Mouse (Mus musculus) ES-Bruce4 (cell line): Measurements from ENCODE around the gene Plvap. TPM values are rescaled to one million over a fixed set of nuclear protein-coding genes. Genes with fewer than 3 reads are reported as not detected.

ENCODE experiments used
- H3K27ac ChIP-seq: 2 replicates; pipeline ENCODE4 v1.5.1; 2012; ENCODE audit warnings: low read length, inconsistent platforms; ENCODE audit not compliant: insufficient read depth
- H3K27me3 ChIP-seq: 2 replicates; pipeline ENCODE4 v1.6.1; 2012; ENCODE audit warnings: mild to moderate bottlenecking, low read length, inconsistent platforms; ENCODE audit not compliant: control insufficient read depth, poor library complexity, insufficient read depth, severe bottlenecking
- H3K36me3 ChIP-seq: 2 replicates; pipeline ENCODE4 v1.6.1; 2012; ENCODE audit warnings: inconsistent platforms, mild to moderate bottlenecking, low read length, moderate library complexity; ENCODE audit not compliant: control insufficient read depth, poor library complexity, insufficient read depth, severe bottlenecking
- H3K4me1 ChIP-seq: one replicate; pipeline ENCODE4 v1.8.1; 2011; ENCODE audit warnings: low read length; ENCODE audit not compliant: control insufficient read depth, insufficient read depth
- H3K4me3 ChIP-seq: 2 replicates; pipeline ENCODE4 v1.5.1; 2011; ENCODE audit warnings: low read depth, mild to moderate bottlenecking, low read length
- H3K9ac ChIP-seq: 2 replicates; pipeline ENCODE4 v1.6.1; 2012; ENCODE audit warnings: low read depth, mild to moderate bottlenecking, inconsistent platforms; ENCODE audit not compliant: poor library complexity, severe bottlenecking
- H3K9me3 ChIP-seq: replicated peaks from 2 replicates; pipeline ENCODE4 v1.6.1; 2012; ENCODE audit warnings: mild to moderate bottlenecking, low read length, inconsistent platforms; ENCODE audit not compliant: control insufficient read depth, poor library complexity, insufficient read depth, severe bottlenecking
- CTCF ChIP-seq: IDR thresholded peaks from one replicate; pipeline ENCODE4 v1.8.1; 2011; ENCODE audit warnings: low read depth, low read length
- EP300 ChIP-seq: IDR thresholded peaks from 2 replicates; pipeline ENCODE4 v1.6.1; 2011; ENCODE audit warnings: low read depth, low read length; ENCODE audit not compliant: insufficient read depth
- POLR2A ChIP-seq: IDR thresholded peaks from one replicate; pipeline ENCODE4 v1.8.1; 2011; ENCODE audit warnings: low read length; ENCODE audit not compliant: insufficient read depth
- polyA plus RNA-seq: library from polyadenylated mRNA; stranded (reverse); fragments of >200 nt; gene quantifications from 2 replicates; pipeline ENCODE4 v1.2.4, GENCODE M21; 2011; ENCODE audit warnings: low read depth; ENCODE audit not compliant: missing spikeins, insufficient read depth, insufficient read length

Gene Plvap
- polyA plus RNA-seq, 1 experiment, result 4.4 TPM

DNA sequence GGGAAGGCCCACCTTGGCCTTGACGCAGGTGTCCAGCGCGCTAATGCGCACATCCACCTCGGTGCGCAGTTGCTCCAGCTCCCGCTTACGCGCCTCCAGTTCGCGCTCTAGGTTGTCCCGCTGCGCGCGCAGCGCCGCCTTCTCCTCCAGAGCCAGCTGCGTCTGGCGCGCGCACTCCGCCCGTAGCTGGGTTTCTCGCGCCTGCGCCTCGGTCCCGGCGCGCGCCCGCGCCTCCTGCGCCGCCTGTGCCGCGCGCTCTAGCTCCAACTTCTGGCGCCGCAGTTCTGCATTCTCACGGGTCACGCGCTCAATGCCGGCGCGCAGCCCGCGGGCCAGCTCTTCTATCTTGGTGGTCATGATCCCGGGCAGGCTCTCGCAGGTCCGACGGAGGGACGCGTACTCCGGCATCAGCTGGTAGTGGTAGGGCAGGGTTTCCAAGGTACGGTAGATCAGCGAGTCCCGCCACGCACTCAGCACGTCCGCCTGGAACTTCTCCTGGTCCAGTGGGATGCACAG lies 3.9 kb downstream of the Plvap start:
- no peaks in the 10 kb centered on the region for H3K9me3 ChIP-seq
- H3K4me3 ChIP-seq, result peak overlapping the region; percentile 80
- H3K27me3 ChIP-seq, result no peaks in the 10 kb centered on the region
- TF ChIP-seq CTCF (no peak), POLR2A (peak; percentile 26)
- H3K27ac ChIP-seq, result no peak overlapping the region
- H3K9ac ChIP-seq, result peak overlapping the region; percentile 66
- H3K4me1 ChIP-seq, result peaks cover 3% of the 10 kb centered on the region
- H3K36me3 ChIP-seq, result no peaks in the 10 kb centered on the region

- H3K27ac ChIP-seq, result no peak overlapping the region
- H3K9ac ChIP-seq, result no peak overlapping the region
- H3K27me3 ChIP-seq, result no peaks in the 10 kb centered on the region
- H3K9me3 ChIP-seq, result no peaks in the 10 kb centered on the region
- TF ChIP-seq POLR2A, result no peak
- TF ChIP-seq CTCF, result no peak
- TF ChIP-seq EP300, result no peak
- H3K4me1 ChIP-seq, result peaks cover 3% of the 10 kb centered on the region
- no peaks in the 10 kb centered on the region for H3K36me3 ChIP-seq
- no peak overlapping the region for H3K4me3 ChIP-seq
Observed at GRCm38 (mm10) chr8:71505979-71506378, 5.6 kb downstream of the Plvap start.

DNA sequence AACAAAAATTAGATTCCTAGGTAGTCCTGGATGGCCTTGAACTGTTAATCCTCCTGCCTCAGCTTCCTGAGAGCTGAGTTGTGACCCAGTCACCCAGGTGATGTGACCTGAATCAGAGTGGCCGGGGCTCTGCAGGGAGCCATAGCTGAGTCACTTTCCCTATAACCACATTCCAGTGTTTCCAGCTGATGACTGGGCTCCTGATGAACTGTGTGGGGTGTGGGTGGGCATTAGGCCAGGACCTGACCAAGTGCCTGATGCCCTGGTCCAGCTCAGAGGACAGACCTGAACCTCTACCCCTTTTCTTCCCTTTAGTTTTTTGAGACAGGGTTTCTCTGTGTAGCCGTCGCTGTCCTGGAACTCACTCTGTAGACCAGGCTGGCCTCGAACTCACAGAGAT lies 6.2 kb downstream of the Plvap start:
- no peak overlapping the region for H3K9ac ChIP-seq
- no peak overlapping the region for H3K27ac ChIP-seq
- no peak overlapping the region for H3K4me3 ChIP-seq
- peaks cover 3% of the 10 kb centered on the region for H3K4me1 ChIP-seq
- H3K9me3 ChIP-seq, result no peaks in the 10 kb centered on the region
- no peaks in the 10 kb centered on the region for H3K36me3 ChIP-seq
- TF ChIP-seq EP300 (no peak), CTCF (no peak), POLR2A (no peak)
- H3K27me3 ChIP-seq, result no peaks in the 10 kb centered on the region

DNA sequence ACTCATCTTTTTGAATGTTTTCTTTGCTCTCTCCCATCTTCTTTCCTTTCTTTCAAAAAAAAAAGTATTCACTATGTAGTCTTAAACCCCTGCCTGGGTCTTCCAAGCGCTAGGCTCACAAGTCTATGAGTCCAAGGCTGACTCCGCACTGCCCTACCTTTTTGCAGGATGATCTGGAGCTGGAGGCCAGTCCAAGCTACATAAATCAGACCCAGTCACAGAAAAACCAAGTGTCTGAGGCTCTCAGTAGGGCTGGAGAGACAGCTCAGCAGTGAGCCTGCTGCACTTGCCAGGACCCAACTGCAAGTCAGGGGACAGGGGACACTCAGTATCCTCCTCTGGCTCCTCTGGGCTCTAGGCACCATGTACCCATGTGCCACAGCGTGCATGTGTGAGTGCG lies 7.2 kb downstream of the Plvap start:
- H3K27ac ChIP-seq, result no peak overlapping the region
- TF ChIP-seq CTCF, result no peak
- TF ChIP-seq POLR2A, result no peak
- no peak for TF ChIP-seq EP300
- H3K9ac ChIP-seq, result no peak overlapping the region
- H3K4me3 ChIP-seq, result no peak overlapping the region
- peaks cover 5% of the 10 kb centered on the region for H3K4me1 ChIP-seq
- H3K9me3 ChIP-seq, result no peaks in the 10 kb centered on the region
- no peaks in the 10 kb centered on the region for H3K27me3 ChIP-seq
- no peaks in the 10 kb centered on the region for H3K36me3 ChIP-seq

DNA sequence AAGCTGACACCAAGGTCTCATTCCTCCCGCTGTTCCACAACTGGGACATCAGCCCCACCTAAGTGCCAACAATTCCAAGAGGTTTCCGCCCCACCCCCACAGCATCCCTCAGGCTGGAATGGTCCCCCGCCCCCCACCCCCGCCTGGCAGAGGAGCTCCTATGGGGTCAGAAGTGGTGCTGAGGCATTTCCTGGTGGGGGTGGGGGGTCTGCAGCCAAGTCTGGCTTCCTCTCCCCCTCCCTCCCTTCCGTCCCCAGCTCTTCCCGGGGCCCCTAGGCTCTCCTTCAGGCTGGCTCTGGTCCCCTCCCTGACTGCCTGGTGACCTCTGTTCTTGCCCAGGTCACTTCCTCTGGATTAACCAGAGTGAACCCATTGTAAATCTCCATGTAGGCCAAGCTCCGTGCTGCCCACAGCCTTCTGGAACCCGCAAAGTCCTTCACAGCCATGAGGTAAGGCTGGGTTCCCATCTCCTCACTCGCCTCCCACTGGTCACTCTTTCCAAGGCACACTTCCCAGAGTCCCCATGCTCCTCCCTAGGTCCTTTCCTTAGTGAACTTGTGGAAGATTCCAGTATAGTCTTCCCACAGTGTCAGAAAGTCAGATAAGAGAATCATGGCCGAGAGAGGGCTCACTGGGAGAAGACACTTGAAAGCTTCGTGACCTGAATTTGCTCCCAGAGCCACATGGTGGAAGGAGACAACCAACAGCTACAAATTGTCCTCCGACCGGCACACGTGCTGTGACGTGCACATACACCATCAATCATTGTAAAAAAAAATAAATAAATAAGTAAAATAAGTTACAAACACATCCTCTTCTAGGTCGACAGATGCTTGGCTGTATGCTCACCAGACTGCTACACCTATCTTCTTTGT lies 12.5 kb downstream of the Plvap start:
- H3K27me3 ChIP-seq, result no peaks in the 10 kb centered on the region
- peaks cover 8% of the 10 kb centered on the region for H3K4me1 ChIP-seq
- H3K9ac ChIP-seq, result no peak overlapping the region
- TF ChIP-seq POLR2A (no peak), CTCF (no peak), EP300 (peak; percentile 58; the same call in 1 of the 2 replicates)
- peak overlapping the region; percentile 7; the same call in 1 of the 2 replicates for H3K4me3 ChIP-seq
- H3K27ac ChIP-seq, result peak overlapping the region; percentile 83
- H3K9me3 ChIP-seq, result no peaks in the 10 kb centered on the region
- H3K36me3 ChIP-seq, result peaks cover 5% of the 10 kb centered on the region

DNA sequence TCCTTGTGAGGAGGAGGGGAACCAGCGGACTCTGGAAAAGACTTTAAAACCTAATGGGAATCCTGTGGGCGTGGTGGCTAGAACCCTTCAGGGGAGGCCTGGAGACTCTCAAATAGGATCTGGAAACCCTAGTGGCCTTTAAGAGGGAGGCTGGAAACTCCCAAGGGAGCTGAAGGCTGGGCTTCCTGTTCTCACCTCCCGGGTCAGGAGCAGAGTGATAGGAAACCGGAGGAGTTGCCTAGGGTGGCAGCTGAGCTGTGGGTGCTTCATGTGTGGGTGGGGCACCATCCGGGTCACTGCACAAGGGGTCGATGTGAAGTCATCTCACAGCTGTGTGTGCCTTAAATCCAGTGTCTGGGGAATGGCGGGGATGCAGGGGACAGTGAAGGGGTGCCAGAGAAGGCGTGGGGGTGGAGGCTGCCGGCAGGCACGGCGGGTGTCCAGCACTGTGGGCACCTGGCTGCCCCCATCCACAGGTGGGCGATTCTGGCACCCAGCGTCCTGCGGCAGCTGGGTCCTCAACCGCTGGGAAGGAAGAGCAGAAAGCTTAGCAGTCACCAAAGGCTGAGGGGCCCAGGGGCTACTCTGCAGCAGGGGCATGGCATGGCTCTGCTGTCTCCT lies 13.6 kb downstream of the Plvap start:
- Histone ChIP-seq H3K27ac (peak overlapping the region; percentile 34), H3K4me3 (no peak overlapping the region), H3K9ac (peak overlapping the region; percentile 13), H3K36me3 (peaks cover 9% of the 10 kb centered on the region), H3K4me1 (peaks cover 8% of the 10 kb centered on the region), H3K27me3 (no peaks in the 10 kb centered on the region), H3K9me3 (no peaks in the 10 kb centered on the region)
- TF ChIP-seq EP300 (no peak), POLR2A (no peak), CTCF (no peak)
